Mouse (Mus musculus) gonadal fat pad, adult 2 months (tissue): ENCODE results near the gene Xntrpc. TPM values are rescaled to one million over a fixed set of nuclear protein-coding genes. Genes with fewer than 3 reads are reported as not detected.
"Not testable (repeated sequence)": the region's sequence is repeated elsewhere in the genome, so short reads cannot be mapped to it uniquely, and the experiment has no call there.

Experiments
- DNase-seq: peaks from one replicate; pipeline ENCODE4 v3.0.0-alpha.2; 2012; ENCODE audit warnings: low read depth
- polyA plus RNA-seq: library from polyadenylated mRNA; depleted of rRNA; stranded (reverse); fragments of >200 nt; gene quantifications from 2 replicates; pipeline ENCODE4 v1.2.3, GENCODE M21; 2012; rRNA removed

Gene Xntrpc
- polyA plus RNA-seq, result 2.7 and 3.0 TPM in 2 replicates

DNA sequence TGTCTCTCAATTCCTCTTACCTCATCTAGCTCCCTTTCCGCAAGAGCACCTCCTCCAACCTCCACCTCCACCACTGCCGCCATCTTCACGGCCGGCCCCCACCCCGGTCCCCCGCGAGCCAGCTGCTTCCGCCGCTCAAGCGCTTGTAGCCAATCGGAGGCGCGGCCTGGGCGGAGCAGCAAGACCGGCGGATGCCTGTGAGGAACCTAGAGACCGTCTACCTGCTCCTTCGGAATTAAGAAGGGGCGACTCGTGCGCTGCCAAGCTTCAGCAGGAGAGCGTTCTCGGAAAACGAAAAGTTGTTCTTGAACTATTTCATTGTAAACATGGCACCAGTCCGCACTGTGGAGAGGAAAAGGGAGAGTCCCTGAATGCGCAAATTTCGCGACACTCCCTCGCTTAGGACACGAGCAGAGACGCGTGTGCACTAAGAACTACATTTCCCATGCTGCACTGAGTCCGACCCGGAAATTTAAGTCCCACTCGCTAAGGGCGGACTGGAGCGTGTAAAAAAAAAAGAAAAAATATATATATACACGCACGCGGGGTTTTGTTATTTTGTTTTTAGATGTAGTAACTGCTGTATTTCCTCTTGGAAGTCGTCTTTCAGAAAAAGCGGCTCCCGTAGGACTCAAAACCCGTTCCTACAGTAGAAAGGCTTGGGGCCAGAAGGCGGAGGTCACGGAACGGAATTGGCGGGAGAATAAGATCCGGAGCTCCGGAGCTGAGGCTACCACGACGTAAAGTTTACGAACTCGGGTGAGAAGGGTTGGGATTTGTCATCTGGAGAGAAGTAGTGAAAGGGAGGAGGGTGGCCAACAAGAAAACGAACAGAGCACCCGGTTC is at the start of gene Xntrpc, which contains the start of the genes Rnf121 and Xndc1:
Xntrpc (plus strand) TSS at position 668 of the 846 bp plus-strand sequence.
Rnf121 (minus strand) TSS at position 424 of the 846 bp plus-strand sequence.
Xndc1 (plus strand) TSS at position 466 of the 846 bp plus-strand sequence.
- peak; percentile 89 for DNase-seq

DNA sequence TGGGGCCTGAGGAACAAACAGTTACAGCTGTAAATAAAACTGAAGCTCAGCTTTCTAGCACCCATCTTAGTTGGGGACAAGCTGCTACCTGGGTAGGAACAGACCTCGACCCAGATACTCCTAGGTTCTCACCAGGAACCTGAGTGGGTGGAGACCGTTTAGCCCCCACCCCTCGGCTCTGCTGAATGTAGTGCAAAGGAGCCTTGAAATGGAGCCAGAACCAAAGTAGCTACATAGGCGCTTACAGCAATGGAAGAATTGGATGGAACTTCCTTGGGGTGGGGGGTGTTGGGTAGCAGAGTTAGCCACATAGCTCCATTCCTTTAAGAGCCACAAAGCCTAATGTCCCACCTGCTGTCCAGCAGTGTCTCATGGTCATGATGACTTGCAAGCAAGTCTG is 48.6 kb upstream of the Xntrpc start:
- DNase-seq, result no peak

DNA sequence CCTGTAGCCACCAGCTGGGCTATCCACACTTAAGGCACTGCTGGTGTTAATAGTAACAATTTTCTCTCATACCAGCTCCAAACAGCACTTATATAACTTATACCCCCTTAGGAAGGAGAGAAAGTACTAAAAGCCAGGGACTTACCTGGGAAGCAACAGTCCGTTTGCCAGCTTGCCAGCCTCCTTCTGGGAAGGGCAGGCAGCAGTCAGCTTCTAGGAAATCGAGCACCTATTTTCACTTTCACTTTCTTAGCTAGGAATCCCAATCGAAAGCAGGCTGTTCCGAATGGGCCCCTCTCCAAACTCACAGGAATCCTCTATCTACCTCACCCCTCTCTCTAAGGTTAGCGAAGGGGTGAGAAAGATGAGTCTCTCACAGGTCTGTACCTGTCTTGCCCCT is 48.1 kb upstream of the Xntrpc start:
- DNase-seq, result no peak

DNA sequence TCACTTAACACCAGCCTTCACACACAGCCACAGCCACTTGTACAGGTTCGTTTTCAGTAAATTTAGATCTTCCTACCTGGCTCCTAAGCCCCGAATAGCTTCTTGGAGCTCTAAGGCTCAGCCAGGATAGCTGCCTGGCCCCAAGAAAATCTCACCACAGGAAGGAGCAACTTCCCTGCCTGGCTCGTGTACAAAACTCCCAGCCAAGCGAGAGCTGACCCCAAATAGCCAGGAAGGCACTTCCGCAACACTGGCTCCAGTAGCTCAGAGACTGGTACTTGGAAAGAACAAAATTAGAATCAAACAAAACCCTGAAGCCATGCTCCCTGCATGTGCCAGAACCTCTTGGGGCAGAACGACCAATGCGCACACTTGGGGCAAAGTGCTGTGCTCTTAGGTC is 47.5 kb upstream of the Xntrpc start:
- DNase-seq, result no peak

DNA sequence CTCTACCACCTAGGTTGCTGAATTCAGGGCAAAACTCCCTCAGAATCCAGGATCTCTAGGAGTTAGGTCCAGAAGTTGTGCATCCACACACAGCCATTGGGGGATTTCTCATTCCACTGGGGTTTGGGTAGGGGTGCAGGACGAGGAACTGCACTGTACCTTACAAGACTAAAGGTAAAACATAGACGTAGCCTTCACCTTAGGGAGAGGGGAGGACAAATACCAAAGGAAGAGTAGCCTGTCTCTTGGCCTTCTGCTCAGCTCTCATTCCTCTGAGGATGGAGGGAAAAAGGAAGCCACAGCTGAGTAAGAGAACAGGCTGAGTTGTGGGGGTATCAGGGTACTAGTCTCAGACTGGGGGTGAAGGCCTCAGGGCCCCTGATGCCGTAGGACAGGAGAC is 46.9 kb upstream of the Xntrpc start, which contains the start of gene Il18bp:
Il18bp (minus strand) TSS at position 101 of the 400 bp plus-strand sequence.
- no peak for DNase-seq

DNA sequence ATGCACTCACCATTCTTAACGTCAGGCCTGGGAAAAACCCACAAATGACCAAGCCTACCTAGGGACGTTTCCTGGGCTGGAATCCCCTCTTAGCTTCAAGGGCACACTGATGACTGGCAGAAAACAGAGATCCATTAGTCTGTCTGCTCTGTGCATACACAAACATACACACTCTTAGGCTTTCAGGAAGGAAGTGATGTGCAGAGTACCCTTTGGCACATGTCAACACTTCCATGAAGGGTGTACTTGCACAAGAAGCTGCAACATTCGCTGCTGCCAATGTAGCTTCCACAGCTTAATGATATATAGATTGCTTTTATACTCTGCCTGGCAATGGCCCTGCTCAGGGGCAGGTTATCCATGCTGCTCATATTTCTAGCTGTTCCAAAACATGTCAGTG is 46.2 kb upstream of the Xntrpc start:
- no peak for DNase-seq

DNA sequence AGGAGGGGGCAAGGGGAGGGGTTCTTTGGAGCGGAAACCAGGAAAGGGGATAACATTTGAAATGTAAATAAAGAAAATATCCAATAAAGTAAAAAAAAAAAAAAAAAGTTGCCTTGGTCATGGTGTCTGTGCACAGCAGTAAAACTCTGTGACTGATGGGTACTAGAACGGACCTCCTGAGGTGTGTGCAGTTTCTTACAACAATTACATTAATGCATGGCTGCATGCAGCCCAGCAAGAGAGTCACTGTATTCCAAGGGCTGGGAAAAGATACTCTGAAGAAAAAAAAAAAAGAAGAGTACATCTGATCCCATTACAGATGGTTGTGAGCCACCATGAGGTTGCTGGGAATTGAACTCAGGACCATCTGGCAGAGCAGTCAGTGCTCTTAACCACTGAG is 44.6 kb upstream of the Xntrpc start:
- DNase-seq, result not testable (repeated sequence)

DNA sequence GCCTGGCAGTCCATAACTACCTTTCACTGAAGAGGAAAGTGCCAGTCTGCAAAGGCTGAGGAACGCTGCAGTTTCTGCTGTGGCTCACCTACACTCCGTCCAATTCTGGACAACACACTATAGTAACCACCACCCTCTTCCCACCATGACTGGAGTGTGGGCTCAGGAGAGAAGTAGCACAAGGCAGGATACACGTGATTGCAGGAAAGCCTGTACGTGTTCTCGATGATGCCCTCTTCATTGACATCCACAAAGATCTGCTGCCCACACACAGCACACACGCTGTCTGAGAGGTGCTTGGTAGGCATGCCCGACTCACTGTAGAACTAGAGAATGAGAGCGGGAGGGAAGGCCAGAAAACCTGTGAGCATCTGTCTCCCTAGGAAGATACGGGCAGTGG is 41.7 kb upstream of the Xntrpc start:
- DNase-seq, result no peak

DNA sequence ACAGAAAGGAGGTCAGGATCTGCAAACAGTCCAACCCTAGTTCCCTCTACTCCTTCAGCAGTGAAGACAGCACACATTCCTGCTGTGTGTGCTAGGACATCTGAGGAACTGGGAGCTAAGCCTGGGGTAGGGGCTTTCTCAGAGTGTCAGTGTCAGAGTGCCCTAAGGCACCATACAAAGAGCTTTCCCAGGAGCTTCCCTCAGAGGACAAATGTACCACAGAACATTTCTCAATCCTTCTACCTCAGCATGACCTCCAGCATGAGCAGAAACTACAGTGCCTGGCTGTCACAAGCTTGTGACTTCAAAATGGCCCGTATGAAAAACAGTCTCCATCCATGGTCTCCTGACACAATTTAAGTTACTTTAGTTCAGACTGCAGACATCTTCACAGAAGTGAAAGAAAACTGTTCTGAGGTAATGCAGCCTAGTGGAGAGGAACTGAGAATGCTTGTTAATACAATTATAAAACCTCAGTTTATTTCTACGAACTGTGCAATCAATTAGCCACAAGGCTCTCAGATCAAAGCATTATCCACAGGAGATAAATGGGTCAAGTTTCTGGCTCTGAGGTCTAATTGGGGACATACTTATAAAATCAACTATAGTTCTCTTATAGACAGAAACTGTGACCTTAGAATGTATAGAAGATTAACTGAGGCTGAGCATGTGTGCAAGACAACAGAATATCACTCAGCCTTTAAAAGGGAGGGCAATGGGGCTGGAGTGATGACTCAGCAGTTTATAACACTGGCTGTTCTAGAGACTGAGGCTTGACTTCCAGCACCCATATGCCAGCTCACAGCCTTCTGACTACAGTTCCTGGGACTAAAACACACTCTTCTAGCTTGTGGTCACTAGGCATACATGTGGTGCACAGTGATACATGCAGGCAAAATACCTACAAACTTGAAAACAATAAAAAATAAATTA is 40.1 kb upstream of the Xntrpc start:
- no peak for DNase-seq

DNA sequence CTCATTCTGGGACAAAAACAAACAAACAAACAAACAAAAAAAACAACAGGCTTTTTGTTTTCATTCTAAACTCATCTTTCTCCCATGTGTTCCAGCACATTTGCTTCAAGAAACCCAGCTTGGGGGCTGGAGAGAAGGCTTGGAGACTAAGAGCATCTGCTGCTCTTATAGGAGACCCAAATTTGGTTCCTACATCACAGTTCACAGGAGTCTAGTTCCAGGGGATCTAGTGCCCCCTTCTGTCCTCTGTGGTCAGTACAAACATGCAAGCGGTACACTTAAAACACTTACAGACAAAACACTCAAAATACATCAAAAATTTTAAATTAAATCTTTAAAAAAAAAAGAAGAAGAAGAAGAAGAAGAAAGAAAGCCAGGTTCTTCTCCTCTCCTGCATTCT is 30.6 kb upstream of the Xntrpc start:
- DNase-seq, result no peak

DNA sequence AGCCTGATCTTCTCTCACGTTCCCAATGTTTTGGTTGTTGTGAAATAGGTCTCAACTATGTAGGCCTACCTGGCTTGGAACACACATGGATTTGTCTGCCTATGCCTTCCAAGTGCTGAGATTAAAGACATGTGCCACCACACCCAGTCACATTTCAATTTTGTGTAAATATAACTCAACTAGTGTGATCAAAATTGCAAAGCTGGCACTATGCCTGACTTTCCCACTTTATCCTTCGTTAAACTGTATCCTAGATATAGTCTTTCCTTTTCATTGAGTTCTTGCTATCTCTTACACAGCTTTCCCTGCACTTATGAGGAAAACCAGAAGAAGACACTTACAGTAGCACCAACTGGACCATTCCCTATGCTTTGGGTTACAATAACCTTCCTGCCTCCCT is 30.0 kb upstream of the Xntrpc start:
- peak; percentile 40 for DNase-seq

DNA sequence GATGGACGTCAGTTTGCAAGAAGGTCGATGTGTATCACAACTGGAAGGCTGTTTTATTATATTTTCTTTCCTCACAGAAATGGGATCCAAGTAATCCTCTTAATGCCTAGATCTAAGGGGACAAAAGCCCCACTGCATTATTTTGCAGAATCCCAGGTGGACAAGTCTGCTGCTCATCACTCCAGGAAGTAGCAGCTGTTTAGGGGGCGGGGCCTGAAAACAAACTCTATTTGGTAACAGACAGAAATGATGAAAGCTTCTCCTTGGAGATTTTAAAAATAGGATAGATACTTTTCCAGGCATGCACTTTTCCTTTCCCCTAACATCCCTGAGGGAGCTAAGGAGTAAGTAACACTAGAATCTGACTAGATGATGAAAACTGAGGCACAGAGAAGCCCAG is 28.2 kb upstream of the Xntrpc start:
- DNase-seq, result no peak

DNA sequence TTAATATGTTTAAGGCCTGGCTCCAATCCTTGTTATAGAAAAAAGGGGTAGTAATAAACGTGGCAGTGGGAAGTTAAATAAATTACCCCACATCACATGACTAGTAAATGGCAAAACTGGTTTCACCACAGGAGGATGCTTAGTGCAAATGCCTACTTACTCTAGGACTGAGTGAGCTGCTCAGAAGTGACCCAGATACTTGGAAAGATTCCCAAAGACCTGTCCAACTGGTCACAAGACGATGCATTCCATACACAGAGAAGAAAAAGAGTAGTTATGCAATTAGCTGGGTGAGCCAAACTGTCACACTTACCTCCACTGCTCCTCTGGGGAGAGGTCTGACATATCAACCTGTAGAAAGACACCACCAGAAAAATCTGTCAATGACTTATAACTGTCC is 23.2 kb upstream of the Xntrpc start:
- peak; percentile 40 for DNase-seq

DNA sequence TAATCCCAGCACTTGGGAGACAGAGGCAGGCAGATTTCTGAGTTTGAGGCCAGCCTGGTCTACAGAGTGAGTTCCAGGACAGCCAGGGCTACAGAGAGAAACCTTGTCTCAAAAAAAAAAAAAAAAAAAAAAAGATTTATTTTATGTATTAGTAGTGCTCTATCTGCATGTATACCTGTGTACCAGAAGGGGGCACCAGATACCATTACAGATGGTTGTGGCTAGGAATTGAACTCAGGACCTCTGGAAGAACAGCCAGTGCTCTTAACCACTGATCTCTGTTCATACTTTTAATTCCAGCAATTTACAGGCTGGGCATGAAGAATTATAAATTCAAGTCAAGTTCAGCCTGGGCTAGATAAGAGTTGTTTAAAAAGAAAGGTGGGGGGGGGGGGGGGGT is 17.0 kb upstream of the Xntrpc start:
- DNase-seq, result not testable (repeated sequence)

DNA sequence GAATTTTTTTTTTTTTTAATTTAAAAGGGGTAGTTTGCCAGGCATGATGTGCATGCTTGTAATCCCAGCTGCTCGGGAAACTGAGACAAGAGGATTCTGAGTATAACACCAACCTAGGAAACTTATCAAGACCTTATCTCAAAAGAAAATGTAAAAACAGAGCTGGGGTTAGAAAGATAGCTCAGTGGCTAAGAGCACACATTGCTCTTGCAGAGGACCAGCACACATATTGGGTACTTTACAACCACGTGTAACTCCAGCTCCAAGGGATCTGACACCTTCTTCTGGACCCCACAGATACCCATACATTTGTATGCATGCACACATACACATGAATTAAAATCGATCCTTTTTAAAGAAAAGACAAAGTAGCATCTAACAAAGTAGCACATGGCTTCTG is 4.2 kb upstream of the Xntrpc start:
- DNase-seq, result no peak

DNA sequence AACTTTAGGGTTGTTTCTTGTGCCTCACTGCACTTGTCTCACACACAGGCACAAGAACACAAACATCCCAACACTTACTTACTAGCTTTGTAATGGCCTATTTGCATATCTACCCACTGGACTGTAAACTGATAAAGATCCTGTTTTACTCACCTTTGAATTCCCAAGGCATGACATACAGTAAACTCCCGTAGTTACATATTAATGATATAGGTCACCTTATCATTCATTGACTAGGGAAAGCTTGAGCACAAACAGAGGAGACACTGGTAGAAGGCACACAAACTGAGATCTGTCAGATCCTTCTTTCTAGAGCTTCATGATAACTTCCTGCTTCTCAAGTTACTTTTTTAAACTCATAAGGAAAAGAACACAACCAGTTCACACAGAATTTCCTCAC is 3.3 kb upstream of the Xntrpc start:
- no peak for DNase-seq

DNA sequence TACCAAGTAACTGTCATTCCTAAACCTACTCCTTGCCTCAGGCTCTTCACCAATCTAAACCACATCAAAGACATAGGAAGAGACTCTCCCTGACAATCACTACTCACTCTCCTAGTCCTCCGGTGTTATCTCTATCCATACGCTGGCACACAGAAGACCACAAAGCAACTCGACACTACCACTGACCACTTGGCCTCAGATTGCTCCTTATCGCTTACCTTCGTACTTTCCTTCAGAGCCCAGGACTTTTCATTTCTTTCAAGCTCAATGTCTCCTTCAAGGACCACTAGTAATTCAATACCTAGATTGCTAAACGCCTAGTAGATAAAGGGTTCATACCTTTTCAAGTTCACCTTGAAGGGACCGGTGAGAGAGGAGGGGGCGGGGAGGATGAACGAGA is 1.6 kb upstream of the Xntrpc start:
- DNase-seq, result no peak

DNA sequence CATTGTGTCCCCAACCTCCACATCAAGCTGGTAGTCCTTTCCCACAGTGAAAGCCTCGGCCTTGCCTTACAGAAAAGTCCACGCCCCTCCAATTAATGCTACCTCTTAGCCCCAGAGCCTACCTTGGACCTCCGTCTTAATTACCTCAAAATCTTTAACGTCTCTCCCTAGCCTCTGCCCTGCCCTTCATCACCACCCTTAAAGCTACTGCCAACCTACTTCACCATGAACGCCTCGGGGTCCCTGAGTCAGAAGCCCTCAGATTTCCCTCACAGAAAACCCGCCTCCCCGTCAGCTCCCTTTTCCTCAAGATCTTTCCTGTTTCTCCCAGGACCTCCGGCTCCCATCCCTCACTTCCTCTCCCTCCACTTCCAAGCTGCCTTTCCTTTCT is 863 bp upstream of the Xntrpc start:
- no peak for DNase-seq

DNA sequence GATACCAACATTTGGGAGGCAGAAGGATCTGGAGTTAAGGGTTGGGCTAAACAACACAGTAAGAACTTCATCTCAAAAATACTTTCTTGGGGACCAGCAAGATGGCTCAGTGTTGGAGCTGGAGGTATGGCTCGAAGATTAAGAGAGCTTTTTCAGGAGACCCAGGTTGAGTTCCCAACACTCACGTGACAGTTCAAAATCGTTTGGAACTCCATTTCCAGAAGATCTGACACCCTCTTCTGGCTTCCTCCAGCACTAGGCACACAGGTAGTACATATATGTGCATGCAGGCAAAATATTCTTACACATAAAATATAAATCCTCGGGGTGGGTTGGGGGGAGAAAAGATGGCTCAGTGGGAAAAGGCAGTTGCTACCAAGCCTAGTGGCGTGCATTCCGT is 850 bp downstream of the Xntrpc start:
- DNase-seq, result no peak

DNA sequence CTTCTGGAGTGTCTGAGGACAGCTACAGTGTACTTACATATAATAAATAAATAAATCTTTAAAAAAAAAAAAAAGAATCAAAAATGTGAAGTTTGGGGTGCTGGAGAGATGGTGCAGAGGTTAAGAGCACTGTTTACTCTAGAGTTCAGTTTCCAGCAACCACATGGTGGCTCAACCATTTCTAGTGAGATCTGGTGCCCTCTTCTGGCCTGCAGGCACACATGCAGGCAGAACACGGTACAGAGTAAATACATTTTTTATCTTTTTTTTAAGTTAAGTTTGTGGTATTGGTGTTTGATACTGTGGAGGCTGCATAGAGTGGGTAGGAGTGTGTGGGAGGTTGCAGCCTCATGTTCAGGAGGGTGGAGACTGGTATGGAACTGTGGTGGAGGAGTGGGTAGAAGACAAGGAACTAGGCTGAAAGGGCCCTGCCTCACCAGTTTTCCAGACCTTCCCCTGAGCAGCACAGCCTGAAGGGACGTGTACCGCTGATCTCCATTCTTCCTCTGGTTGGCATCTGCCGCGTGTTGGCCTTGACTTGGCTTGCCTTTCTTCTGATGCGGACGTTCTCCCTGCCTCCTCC is 11.3 kb downstream of the Xntrpc start:
- DNase-seq, result no peak

DNA sequence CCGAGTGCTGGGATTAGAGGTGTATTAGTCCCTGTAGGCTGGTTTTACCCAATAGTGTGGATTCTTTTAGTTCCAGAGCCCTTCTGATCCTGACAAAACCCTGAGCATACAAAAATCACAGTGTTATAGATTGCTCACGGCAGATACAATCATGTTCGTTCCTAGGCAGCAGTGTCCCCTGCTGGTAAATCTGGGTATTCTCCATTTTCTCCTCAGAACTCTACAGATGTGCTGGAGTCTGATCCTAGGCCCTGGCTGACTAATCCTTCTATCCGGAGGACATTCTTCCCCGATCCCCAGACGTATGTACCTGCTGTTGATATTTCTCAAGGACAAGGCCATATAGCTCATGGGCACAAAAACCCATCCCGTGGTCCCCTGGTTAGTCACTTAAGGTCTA is 13.0 kb downstream of the Xntrpc start:
- DNase-seq, result no peak

DNA sequence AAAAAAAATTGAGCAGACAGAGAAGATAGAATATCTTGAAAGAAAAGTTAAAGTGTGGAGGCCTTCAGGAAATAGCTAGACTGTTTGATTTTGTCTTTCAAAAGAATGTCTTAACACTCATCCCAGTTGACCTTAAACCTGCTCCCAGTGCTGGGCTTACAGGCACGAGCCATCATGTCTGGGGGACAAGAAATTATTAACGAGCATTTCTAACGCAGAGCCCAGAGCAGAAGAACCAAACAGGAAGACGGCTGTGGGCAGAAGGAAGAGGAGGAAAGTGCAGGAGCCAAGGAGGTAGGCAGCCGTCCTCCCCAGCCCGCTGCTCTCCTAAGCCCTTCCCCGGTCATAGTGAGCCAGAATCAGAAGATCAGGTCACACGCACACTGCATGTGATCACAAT is 14.8 kb downstream of the Xntrpc start:
- DNase-seq, result no peak
